Mouse (Mus musculus): ENCODE results near the gene Camk2b. TPM values are rescaled to one million over a fixed set of nuclear protein-coding genes. Genes with fewer than 3 reads are reported as not detected.

Camk2b gene
- polyA plus RNA-seq, 1 experiment from 2014 or later, result 4.0 TPM

DNA sequence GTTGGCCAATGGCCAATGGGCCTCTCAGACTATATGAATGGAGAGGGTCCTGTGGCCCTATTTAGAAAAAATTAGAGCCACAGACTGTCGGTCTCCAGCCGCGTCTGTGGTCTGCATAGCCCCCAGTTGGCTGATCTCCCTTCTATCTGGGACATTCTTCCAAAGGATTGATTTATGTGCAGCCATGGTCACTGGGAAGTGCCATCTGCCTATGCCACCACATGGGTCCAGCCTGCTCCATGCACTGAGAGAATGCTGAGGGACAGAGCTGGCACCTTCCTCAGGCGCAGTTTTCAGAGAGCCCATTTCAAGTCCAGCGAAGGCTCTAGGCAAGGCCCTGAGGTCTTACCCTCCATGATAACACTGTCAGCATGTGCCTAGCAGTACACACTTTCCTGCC is 72.0 kb downstream of the Camk2b start:
- WGBS, result 86% methylated on average over 5 of the region's 5 CpGs

GRCm38 (mm10) chr11:5990910-5991309 is 75.3 kb downstream of the Camk2b start:
- Histone ChIP-seq H3K27ac (no peak overlapping the region), H3K4me3 (replicated peaks) (no peak overlapping the region), H3K27me3 (replicated peaks) (no peaks in the 10 kb centered on the region), H3K4me2 (no peak overlapping the region), H3K36me3 (no peaks in the 10 kb centered on the region), H3K9me3 (no peaks in the 10 kb centered on the region), H3K9ac (no peak overlapping the region), H3K4me1 (no peaks in the 10 kb centered on the region)
- WGBS, result 27% methylated on average over 4 of the region's 4 CpGs
- no peak for ATAC-seq (ENCODE audit: insufficient read depth, low FRiP score, low read depth)

More for the DNA sequence above, 72.0 kb downstream of the Camk2b start:
- no peaks in the 10 kb centered on the region for H3K9me3 ChIP-seq
- no peaks in the 10 kb centered on the region for H3K27me3 ChIP-seq (replicated peaks)
- no peak overlapping the region for H3K4me2 ChIP-seq
- H3K4me3 ChIP-seq (replicated peaks), result no peak overlapping the region
- H3K27ac ChIP-seq, result no peak overlapping the region
- no peak overlapping the region for H3K9ac ChIP-seq
- no peaks in the 10 kb centered on the region for H3K36me3 ChIP-seq
- H3K4me1 ChIP-seq, result no peaks in the 10 kb centered on the region
- ATAC-seq (ENCODE audit: insufficient read depth, low FRiP score, low read depth), result no peak

- H3K36me3 ChIP-seq, result no peaks in the 10 kb centered on the region
- no peak overlapping the region for H3K4me2 ChIP-seq
- H3K9me3 ChIP-seq, result no peaks in the 10 kb centered on the region
- 82% methylated on average over 16 of the region's 16 CpGs for WGBS
- no peak overlapping the region for H3K27ac ChIP-seq
- no peak for ATAC-seq (ENCODE audit: insufficient read depth, low FRiP score, low read depth)
- no peak overlapping the region for H3K4me3 ChIP-seq (replicated peaks)
- no peak overlapping the region for H3K9ac ChIP-seq
- H3K4me1 ChIP-seq, result no peaks in the 10 kb centered on the region
- no peaks in the 10 kb centered on the region for H3K27me3 ChIP-seq (replicated peaks)
These were observed 76.1 kb downstream of the Camk2b start for GRCm38 (mm10) chr11:5989954-5990593.

- Histone ChIP-seq H3K27me3 (replicated peaks) (no peaks in the 10 kb centered on the region), H3K36me3 (no peaks in the 10 kb centered on the region), H3K4me3 (replicated peaks) (no peak overlapping the region), H3K27ac (no peak overlapping the region), H3K4me2 (no peak overlapping the region), H3K9ac (no peak overlapping the region), H3K9me3 (no peaks in the 10 kb centered on the region), H3K4me1 (no peaks in the 10 kb centered on the region)
- WGBS, result 75% methylated on average over 10 of the region's 10 CpGs
- no peak for ATAC-seq (ENCODE audit: insufficient read depth, low FRiP score, low read depth)
These were observed 78.0 kb downstream of the Camk2b start for GRCm38 (mm10) chr11:5988126-5988525.

- Histone ChIP-seq H3K9me3 (no peaks in the 10 kb centered on the region), H3K4me3 (replicated peaks) (no peak overlapping the region), H3K4me2 (no peak overlapping the region), H3K27ac (no peak overlapping the region), H3K9ac (no peak overlapping the region), H3K36me3 (no peaks in the 10 kb centered on the region), H3K4me1 (no peaks in the 10 kb centered on the region), H3K27me3 (replicated peaks) (no peaks in the 10 kb centered on the region)
- WGBS, result 94% methylated on average over 5 of the region's 5 CpGs
- no peak for ATAC-seq (ENCODE audit: insufficient read depth, low FRiP score, low read depth)
These were observed 82.5 kb downstream of the Camk2b start for GRCm38 (mm10) chr11:5983629-5984028.

- WGBS, result 89% methylated on average over 7 of the region's 7 CpGs
- Histone ChIP-seq H3K4me3 (replicated peaks) (no peak overlapping the region), H3K4me2 (no peak overlapping the region), H3K9ac (no peak overlapping the region), H3K27ac (no peak overlapping the region), H3K4me1 (no peaks in the 10 kb centered on the region), H3K9me3 (no peaks in the 10 kb centered on the region), H3K27me3 (replicated peaks) (no peaks in the 10 kb centered on the region), H3K36me3 (no peaks in the 10 kb centered on the region)
- no peak for ATAC-seq (ENCODE audit: insufficient read depth, low FRiP score, low read depth)
These were observed 84.8 kb downstream of the Camk2b start for GRCm38 (mm10) chr11:5981323-5981722.

DNA sequence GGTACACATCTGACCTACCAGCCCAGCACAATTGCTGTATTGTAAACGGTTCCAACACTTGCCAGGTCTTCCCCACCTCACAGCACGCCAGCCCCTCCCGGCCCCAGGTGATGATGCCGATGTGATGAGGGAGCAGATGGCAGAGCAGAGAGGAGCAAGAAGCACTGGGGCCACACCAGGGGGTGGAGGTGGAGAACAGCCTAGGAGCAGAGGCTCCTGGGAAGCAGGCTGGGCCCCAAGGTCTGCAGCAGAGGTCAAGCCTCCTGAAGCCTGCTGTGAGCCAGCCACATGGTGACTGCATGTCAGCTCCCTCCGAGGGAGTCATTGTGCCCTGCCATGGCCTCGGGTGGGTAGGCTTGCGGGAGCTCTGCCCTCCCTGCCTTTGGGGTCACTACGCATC is 85.6 kb downstream of the Camk2b start:
- H3K36me3 ChIP-seq, result no peaks in the 10 kb centered on the region
- ATAC-seq (ENCODE audit: insufficient read depth, low FRiP score, low read depth), result no peak
- H3K9ac ChIP-seq, result no peak overlapping the region
- H3K27ac ChIP-seq, result no peak overlapping the region
- WGBS, result 58% methylated on average over 8 of the region's 8 CpGs
- no peaks in the 10 kb centered on the region for H3K4me1 ChIP-seq
- no peaks in the 10 kb centered on the region for H3K9me3 ChIP-seq
- H3K4me2 ChIP-seq, result no peak overlapping the region
- H3K4me3 ChIP-seq (replicated peaks), result no peak overlapping the region
- no peaks in the 10 kb centered on the region for H3K27me3 ChIP-seq (replicated peaks)

- no peak overlapping the region for H3K9ac ChIP-seq
- H3K4me1 ChIP-seq, result no peaks in the 10 kb centered on the region
- no peak overlapping the region for H3K4me2 ChIP-seq
- H3K9me3 ChIP-seq, result no peaks in the 10 kb centered on the region
- 94% methylated on average over 2 of the region's 2 CpGs for WGBS
- no peak overlapping the region for H3K4me3 ChIP-seq (replicated peaks)
- no peak for ATAC-seq (ENCODE audit: insufficient read depth, low FRiP score, low read depth)
- no peaks in the 10 kb centered on the region for H3K27me3 ChIP-seq (replicated peaks)
- H3K36me3 ChIP-seq, result no peaks in the 10 kb centered on the region
- no peak overlapping the region for H3K27ac ChIP-seq
These were observed 86.1 kb downstream of the Camk2b start for GRCm38 (mm10) chr11:5980108-5980507.

DNA sequence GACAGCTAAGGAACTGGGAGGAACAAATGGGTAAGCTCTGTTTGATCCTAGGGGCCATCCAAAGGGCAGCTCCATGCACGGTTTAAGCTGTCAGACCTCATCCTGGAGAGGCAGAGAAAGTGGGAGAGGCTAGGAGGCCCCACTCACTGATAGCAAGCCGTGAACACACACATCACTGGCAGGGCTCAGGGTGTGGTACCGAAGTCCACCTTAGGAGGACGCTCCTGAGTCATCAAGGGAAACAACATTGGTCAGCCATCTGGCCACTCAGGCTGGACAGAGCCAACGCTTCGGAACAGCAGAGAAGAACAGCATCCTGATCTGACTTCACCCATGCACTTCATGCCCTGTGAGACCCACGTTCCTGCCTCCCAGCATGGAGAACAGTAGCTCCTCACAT is 87.1 kb downstream of the Camk2b start:
- Histone ChIP-seq H3K4me3 (replicated peaks) (no peak overlapping the region), H3K36me3 (no peaks in the 10 kb centered on the region), H3K27me3 (replicated peaks) (no peaks in the 10 kb centered on the region), H3K9me3 (no peaks in the 10 kb centered on the region), H3K4me2 (no peak overlapping the region), H3K27ac (no peak overlapping the region), H3K4me1 (no peaks in the 10 kb centered on the region), H3K9ac (no peak overlapping the region)
- ATAC-seq (ENCODE audit: insufficient read depth, low FRiP score, low read depth), result no peak
- 73% methylated on average over 7 of the region's 7 CpGs for WGBS

DNA sequence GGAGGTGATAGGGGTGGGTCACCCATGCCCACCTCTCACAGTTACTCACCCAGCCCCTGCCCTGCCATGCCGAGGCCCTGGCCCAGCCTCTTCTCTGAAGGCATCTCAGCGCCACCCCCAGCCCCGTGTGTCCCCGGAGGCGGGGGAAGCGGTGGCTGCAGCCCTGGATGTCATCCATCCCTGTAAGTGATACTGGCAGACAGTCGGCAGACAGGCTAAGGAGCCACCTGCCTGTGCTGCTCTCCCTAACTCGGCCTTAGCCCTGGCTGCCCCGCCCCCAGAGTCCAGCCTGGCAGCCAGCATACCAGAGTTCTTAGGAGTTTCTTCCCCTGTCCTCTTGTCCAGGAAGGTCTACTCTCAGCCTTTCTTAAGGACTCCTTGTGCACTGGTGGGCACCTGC is 90.1 kb downstream of the Camk2b start:
- H3K4me3 ChIP-seq (replicated peaks), result no peak overlapping the region
- ATAC-seq (ENCODE audit: insufficient read depth, low FRiP score, low read depth), result no peak

GRCm38 (mm10) chr11:5975068-5975467 is 91.1 kb downstream of the Camk2b start:
- ATAC-seq (ENCODE audit: insufficient read depth, low FRiP score, low read depth), result no peak
- 58% methylated on average over 2 of the region's 2 CpGs for WGBS
- H3K4me3 ChIP-seq (replicated peaks), result no peak overlapping the region

More for the DNA sequence above, 90.1 kb downstream of the Camk2b start:
- no peaks in the 10 kb centered on the region for H3K36me3 ChIP-seq
- H3K4me2 ChIP-seq, result no peak overlapping the region
- H3K27ac ChIP-seq, result no peak overlapping the region
- WGBS, result 18% methylated on average over 9 of the region's 9 CpGs
- H3K9me3 ChIP-seq, result no peaks in the 10 kb centered on the region
- H3K27me3 ChIP-seq (replicated peaks), result no peaks in the 10 kb centered on the region
- H3K4me1 ChIP-seq, result peaks cover 8% of the 10 kb centered on the region; the same call in 1 of the 2 replicates
- H3K9ac ChIP-seq, result no peak overlapping the region

GRCm38 (mm10) chr11:5974053-5974452 is 92.1 kb downstream of the Camk2b start:
- no peaks in the 10 kb centered on the region for H3K27me3 ChIP-seq (replicated peaks)
- H3K9me3 ChIP-seq, result no peaks in the 10 kb centered on the region
- H3K27ac ChIP-seq, result no peak overlapping the region
- H3K36me3 ChIP-seq, result peaks cover 3% of the 10 kb centered on the region; the same call in 1 of the 2 replicates
- 65% methylated on average over 6 of the region's 6 CpGs for WGBS
- H3K9ac ChIP-seq, result no peak overlapping the region
- H3K4me3 ChIP-seq (replicated peaks), result no peak overlapping the region
- peaks cover 8% of the 10 kb centered on the region; the same call in 1 of the 2 replicates for H3K4me1 ChIP-seq
- ATAC-seq (ENCODE audit: insufficient read depth, low FRiP score, low read depth), result no peak
- no peak overlapping the region for H3K4me2 ChIP-seq

More at GRCm38 (mm10) chr11:5975068-5975467, 91.1 kb downstream of the Camk2b start:
- no peaks in the 10 kb centered on the region for H3K9me3 ChIP-seq
- peaks cover 8% of the 10 kb centered on the region; the same call in 1 of the 2 replicates for H3K4me1 ChIP-seq
- H3K9ac ChIP-seq, result no peak overlapping the region
- no peak overlapping the region for H3K4me2 ChIP-seq
- no peaks in the 10 kb centered on the region for H3K36me3 ChIP-seq
- H3K27ac ChIP-seq, result no peak overlapping the region
- no peaks in the 10 kb centered on the region for H3K27me3 ChIP-seq (replicated peaks)

DNA sequence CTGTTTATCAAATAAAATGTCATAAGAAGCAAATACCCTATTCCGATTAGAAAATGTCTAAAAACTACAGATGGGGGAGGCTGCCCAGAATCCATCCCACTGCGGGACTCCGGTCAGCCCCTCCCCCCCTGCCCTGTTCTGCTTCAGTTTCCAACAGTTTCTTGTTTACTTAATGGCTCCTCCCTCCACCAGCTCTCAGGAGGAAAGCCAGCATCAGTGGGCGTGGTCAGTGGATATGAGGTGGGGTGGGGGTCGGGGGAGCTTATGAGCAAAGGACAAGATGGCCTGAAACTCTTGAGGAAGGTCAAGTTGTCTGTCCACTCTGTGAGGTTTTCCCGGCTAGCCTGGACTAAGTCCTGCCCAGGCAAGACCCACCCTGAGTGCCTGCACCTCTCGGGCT is 93.0 kb downstream of the Camk2b start:
- no peak overlapping the region for H3K9ac ChIP-seq
- no peak overlapping the region for H3K27ac ChIP-seq
- H3K4me1 ChIP-seq, result peaks cover 8% of the 10 kb centered on the region; the same call in 1 of the 2 replicates
- H3K9me3 ChIP-seq, result no peaks in the 10 kb centered on the region
- no peak overlapping the region for H3K4me2 ChIP-seq
- ATAC-seq (ENCODE audit: insufficient read depth, low FRiP score, low read depth), result no peak
- H3K36me3 ChIP-seq, result peaks cover 6% of the 10 kb centered on the region; the same call in 1 of the 2 replicates
- H3K4me3 ChIP-seq (replicated peaks), result no peak overlapping the region
- WGBS, result 28% methylated on average over 7 of the region's 7 CpGs
- no peaks in the 10 kb centered on the region for H3K27me3 ChIP-seq (replicated peaks)
